Mouse (Mus musculus) forebrain, embryonic 13.5 days (tissue): ENCODE results near the gene Nthl1. TPM values are rescaled to one million over a fixed set of nuclear protein-coding genes. Genes with fewer than 3 reads are reported as not detected.
A peak's percentile ranks its signal among the peaks of the same experiment; 100 is the strongest.
"Not testable (repeated sequence)": the region's sequence is repeated elsewhere in the genome, so short reads cannot be mapped to it uniquely, and the experiment has no call there.

Experiments used
- ATAC-seq: fragments of 200-750 bp; cut with Nextera tagmentation; 2 replicates; pipeline ENCODE4 v1.8.0; 2017
- H3K27ac ChIP-seq: fragments of 300-500 bp; sonication (generic); 2 replicates; pipeline ENCODE4 v1.5.1; 2015; ENCODE audit warnings: inconsistent platforms, mild to moderate bottlenecking, moderate library complexity
- H3K27me3 ChIP-seq: fragments of 300-500 bp; sonication (generic); 2 replicates; pipeline ENCODE4 v1.6.1; 2015; ENCODE audit warnings: mild to moderate bottlenecking, inconsistent platforms
- H3K36me3 ChIP-seq: fragments of 300-500 bp; sonication (generic); 2 replicates; pipeline ENCODE4 v1.6.1; 2015; ENCODE audit warnings: mild to moderate bottlenecking, inconsistent platforms; ENCODE audit not compliant: poor library complexity, severe bottlenecking
- H3K4me1 ChIP-seq: fragments of 300-500 bp; sonication (generic); 2 replicates; pipeline ENCODE4 v1.6.1; 2015; ENCODE audit warnings: inconsistent platforms
- H3K4me2 ChIP-seq: fragments of 300-500 bp; sonication (generic); 2 replicates; pipeline ENCODE4 v1.6.1; 2015; ENCODE audit warnings: inconsistent platforms, mild to moderate bottlenecking, moderate library complexity
- H3K4me3 ChIP-seq: fragments of 300-500 bp; sonication (generic); 2 replicates; pipeline ENCODE4 v1.5.1; 2015; ENCODE audit warnings: mild to moderate bottlenecking, inconsistent platforms
- H3K9ac ChIP-seq: fragments of 300-500 bp; sonication (generic); 2 replicates; pipeline ENCODE4 v1.6.1; 2015; ENCODE audit warnings: mild to moderate bottlenecking, inconsistent platforms
- H3K9me3 ChIP-seq: fragments of 300-500 bp; sonication (generic); replicated peaks from 2 replicates; pipeline ENCODE4 v1.6.1; 2016; ENCODE audit warnings: inconsistent platforms
- WGBS: fragments of 180-500 bp; shearing (Covaris S2); methylation state at CpG from one replicate; pipeline ENCODE4 v1.1.7; 2015; 5-methylcytosine and 5-hydroxymethylcytosine counted together
- polyA plus RNA-seq: library from polyadenylated mRNA; unstranded; fragments of >200 nt; fragmentation: Nextera tagmentation; extraction: Ambion mirVana; gene quantifications from 2 replicates; pipeline ENCODE4 v1.2.1, GENCODE M21; 2015

The Nthl1 gene
- polyA plus RNA-seq, 1 experiment from 2014 or later = 13.8 TPM

DNA sequence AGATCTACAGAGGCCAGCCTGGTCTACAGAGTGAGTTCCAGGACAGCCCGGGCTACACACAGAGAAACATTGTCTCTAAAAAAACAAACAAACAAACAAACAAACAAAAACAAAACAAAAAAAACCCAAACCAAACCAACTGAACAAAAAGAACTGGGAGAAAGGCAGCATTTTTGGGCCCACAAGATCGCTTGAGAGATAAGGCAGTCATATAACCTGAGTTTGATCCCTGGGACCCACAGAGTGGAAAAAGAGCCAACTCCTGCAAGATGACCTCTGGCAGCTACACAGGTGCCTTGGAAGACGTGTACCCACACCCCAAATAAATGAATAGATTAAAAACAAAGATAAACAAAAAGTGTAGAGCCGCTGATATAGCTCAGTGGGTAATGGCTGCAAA, 22.5 kb downstream of the Nthl1 start:
- Histone ChIP-seq H3K27me3 (peaks cover 66% of the 10 kb centered on the region), H3K9me3 (no peaks in the 10 kb centered on the region), H3K36me3 (no peaks in the 10 kb centered on the region), H3K9ac (no peak overlapping the region), H3K4me3 (no peak overlapping the region), H3K27ac (no peak overlapping the region), H3K4me1 (peaks cover 20% of the 10 kb centered on the region), H3K4me2 (no peak overlapping the region)
- no peak for ATAC-seq
- WGBS = 78% methylated on average over 4 of the region's 4 CpGs

DNA sequence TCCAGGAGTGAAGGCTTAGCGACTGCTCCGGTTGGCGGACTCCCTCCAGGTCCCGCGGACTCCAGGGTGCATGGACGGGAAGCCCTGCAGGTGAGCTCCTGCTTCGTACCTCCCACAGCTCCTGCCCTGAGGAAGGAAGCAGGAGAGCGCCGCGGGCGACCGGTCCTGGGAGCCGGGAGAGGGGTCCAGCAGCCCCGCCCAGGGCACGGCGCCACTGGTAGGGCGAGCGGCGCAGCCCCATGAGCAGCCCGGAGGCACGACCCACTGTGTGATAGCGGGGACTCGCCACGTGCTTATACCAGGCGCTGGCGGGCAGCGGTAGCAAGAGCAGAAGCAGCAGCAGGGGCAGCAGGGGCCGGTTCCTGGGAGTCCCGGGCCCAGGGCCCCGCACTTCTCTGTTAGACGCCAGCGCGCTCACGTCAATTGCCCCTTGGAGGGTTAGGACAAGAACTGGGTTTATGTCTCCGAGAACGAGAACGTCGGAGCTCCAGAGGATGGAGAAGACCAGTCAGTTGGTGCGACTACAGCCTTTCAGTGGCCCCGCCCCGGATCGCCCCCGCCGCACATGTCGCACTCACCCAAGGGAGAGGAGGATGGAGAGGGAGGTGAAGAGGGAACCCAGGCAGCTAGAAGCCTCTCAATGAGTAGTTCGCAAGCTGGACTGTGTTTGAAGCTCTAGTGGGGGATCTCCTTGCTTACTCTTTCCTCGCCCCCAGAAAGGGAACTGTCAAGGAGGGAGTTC, 25.7 kb downstream of the Nthl1 start, which contains the start of gene Npw:
TSS of gene Npw (minus strand) at position 441 of the 742 bp plus-strand sequence.
- Histone ChIP-seq H3K4me3 (peak within 1 kb of the TSS; percentile 39), H3K9ac (peak within 1 kb of the TSS; percentile 60), H3K9me3 (no peaks in the 10 kb centered on the region), H3K27me3 (peaks cover 51% of the 10 kb centered on the region), H3K4me2 (peak within 1 kb of the TSS; percentile 64), H3K27ac (no peak within 1 kb of the TSS), H3K36me3 (no peaks in the 10 kb centered on the region), H3K4me1 (peaks cover 14% of the 10 kb centered on the region)
- ATAC-seq = 0 out of 2 replicates have a peak, but pooled peaks have one; percentile 21
- 2% methylated on average over 47 of the region's 47 CpGs for WGBS

DNA sequence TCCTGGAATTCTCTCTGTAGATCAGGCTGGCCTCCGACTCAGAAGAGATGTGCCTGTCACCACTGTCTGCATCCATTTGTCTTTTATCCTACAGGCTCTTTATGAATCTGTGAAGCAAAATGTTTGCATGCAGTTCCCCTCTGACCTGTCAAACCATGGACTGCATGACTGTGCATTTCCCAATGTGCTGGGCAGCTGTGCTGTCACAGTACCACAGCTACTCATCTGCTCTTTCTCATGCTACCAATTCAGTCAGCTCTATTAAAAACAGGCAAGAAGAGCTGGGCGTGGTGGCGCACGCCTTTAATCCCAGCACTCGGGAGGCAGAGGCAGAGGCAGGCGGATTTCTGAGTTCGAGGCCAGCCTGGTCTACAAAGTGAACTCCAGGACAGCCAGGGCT, 34.5 kb downstream of the Nthl1 start:
- not testable (repeated sequence) for H3K27me3 ChIP-seq, ATAC-seq, H3K9me3 ChIP-seq, H3K27ac ChIP-seq, H3K4me2 ChIP-seq, H3K36me3 ChIP-seq, H3K4me3 ChIP-seq
- Histone ChIP-seq H3K4me1 (peaks cover 29% of the 10 kb centered on the region), H3K9ac (0 out of 2 replicates have a peak overlapping the region, but pooled peaks have one; percentile 2)
- WGBS = 81% methylated on average over 7 of the region's 7 CpGs

DNA sequence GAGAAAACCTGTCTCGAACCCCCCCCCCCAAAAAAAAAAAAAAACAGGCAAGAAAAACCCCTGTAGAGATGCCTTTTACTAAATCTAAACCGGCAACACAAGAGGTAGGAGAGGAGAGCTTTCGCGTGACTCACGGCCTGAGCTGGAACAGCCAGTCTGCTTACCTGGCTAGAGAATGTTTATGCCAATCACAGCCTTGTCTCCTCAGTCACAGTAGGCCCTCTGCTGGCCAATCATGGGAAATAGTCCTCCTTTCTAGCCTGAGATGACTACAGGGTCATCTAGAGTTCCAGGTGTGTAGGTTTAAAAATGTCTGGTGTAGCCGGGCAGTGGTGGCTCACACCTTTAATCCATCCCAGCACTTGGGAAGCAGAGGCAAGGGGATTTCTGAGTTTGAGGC, 34.9 kb downstream of the Nthl1 start:
- no peak overlapping the region for H3K27ac ChIP-seq
- H3K27me3 ChIP-seq = no peaks in the 10 kb centered on the region
- ATAC-seq = no peak
- no peaks in the 10 kb centered on the region for H3K9me3 ChIP-seq
- H3K4me1 ChIP-seq = peaks cover 33% of the 10 kb centered on the region
- 38% methylated on average over 6 of the region's 6 CpGs for WGBS
- no peaks in the 10 kb centered on the region for H3K36me3 ChIP-seq
- no peak overlapping the region for H3K9ac ChIP-seq
- H3K4me3 ChIP-seq = no peak overlapping the region
- no peak overlapping the region for H3K4me2 ChIP-seq

DNA sequence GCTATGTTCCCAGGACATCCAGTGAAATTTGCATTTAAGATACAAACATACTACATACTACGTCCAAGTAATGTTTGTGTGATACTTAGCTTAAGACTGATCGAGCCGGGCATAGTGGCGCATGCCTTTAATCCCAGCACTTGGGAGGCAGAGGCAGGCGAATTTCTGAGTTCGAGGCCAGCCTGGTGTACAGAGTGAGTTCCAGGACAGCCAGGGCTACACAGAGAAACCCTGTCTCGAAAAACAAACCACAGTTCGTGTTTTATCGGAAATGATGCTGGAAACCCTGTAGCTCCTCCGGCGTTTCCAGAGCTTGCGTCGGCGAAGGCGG, 36.7 kb downstream of the Nthl1 start:
- WGBS = 11% methylated on average over 15 of the region's 15 CpGs
- Histone ChIP-seq H3K4me2 (peak overlapping the region; percentile 92), H3K4me3 (peak overlapping the region; percentile 96), H3K9ac (peak overlapping the region; percentile 99), H3K27ac (peak overlapping the region; percentile 86), H3K4me1 (peaks cover 37% of the 10 kb centered on the region)
- not testable (repeated sequence) for H3K36me3 ChIP-seq, H3K27me3 ChIP-seq, ATAC-seq, H3K9me3 ChIP-seq

DNA sequence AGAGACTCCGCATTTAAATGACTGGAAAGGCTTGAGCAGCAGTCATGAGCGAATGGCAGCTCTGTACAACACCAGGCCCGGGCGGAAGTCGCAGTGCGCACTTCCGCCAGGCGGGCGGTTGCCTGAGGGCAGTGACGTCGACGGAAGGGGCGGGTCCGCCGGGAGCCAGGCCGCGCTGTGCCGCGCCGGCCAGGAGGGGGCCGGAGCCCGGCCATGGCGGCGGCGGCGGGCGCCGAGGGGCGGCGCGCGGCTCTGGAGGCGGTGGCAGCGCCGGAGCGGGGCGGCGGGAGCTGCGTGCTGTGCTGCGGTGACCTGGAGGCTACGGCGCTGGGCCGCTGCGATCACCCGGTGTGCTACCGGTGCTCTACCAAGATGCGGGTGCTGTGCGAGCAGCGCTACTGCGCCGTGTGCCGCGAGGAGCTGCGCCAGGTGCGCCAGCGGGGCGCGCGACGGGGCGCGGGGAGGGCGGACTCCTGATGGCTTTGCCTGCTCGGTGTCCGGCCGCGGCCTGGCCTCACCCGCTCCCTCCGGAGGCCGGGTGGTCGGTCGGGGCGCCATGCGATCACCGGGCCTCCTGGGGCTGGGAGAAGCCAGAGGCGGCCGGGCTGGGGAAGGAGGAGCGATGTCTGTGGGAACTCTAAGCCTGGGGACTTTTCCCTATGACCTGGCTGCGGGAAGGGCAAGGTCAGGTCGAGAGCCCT, 37.2 kb downstream of the Nthl1 start, which contains the start of gene Zfp598:
TSS of gene Zfp598 (plus strand) at position 143 of the 701 bp plus-strand sequence.
- Histone ChIP-seq H3K9ac (peak within 1 kb of the TSS; percentile 99), H3K4me3 (peak within 1 kb of the TSS; percentile 96), H3K4me1 (peaks cover 41% of the 10 kb centered on the region), H3K36me3 (0 out of 2 replicates have a peak, but pooled peaks cover 4% of the 10 kb centered on the region), H3K4me2 (peak within 1 kb of the TSS; percentile 92), H3K27me3 (no peaks in the 10 kb centered on the region), H3K27ac (peak within 1 kb of the TSS; percentile 86), H3K9me3 (no peaks in the 10 kb centered on the region)
- ATAC-seq = peak; percentile 99
- WGBS = under 1% methylated on average over 63 of the region's 80 CpGs

DNA sequence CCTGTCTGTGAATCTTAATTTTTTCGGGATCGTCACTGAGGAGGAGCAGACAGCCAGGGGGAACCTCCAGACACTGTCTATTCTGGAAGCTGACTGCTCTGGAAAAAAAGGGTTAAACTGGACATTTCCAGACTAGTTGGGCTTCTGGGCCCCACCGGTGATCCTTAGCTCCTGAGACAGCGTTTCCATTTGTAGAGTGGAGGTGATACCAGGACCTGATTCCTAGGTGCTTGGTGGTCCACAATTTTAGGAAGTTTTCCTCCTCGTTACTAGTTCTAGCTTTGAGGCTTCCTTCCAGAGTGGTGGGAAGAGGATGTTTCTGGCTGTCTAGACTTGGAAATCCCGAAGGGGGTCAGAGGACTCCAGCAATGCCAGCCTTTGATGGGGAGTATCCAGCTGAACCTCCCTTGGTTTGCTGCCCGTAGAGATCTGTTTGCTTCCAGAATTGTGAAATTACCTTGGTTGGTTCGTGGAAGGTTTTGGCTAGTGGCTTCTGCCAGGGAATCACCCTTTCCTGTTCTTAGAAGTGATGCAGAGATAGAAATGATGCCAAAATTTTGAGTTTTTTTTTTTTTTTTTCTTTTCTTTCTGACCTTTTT, 37.9 kb downstream of the Nthl1 start:
- no peak for ATAC-seq

DNA sequence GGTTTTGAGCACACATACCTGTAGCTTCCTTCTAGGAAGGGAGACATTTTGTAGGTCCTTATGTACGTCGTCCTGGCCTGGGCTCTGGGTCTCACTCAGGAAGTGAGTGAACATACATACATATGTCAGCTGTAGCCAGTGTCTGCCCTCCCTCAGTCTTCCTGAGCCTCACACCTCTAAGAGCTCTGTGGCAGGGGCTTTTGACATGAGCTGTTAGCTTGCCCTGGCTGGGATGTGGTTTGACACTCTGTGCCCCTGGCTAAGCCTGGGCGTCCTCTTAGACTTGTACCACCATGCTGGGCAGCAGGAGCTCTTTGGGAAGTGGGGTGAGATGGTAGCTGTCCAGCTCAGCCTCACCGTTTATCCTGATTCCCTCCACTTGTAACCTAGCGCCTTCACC, 38.9 kb downstream of the Nthl1 start:
- H3K36me3 ChIP-seq = peaks cover 4% of the 10 kb centered on the region; the same call in 1 of the 2 replicates
- H3K27ac ChIP-seq = no peak overlapping the region
- H3K9me3 ChIP-seq = no peaks in the 10 kb centered on the region
- H3K4me1 ChIP-seq = peaks cover 41% of the 10 kb centered on the region
- ATAC-seq = no peak
- WGBS = 87% methylated on average over 5 of the region's 5 CpGs
- peak overlapping the region; percentile 92 for H3K4me2 ChIP-seq
- peak overlapping the region; percentile 96 for H3K4me3 ChIP-seq
- no peaks in the 10 kb centered on the region for H3K27me3 ChIP-seq
- H3K9ac ChIP-seq = peak overlapping the region; percentile 99

More for the DNA sequence above, 37.9 kb downstream of the Nthl1 start:
- peak overlapping the region; percentile 86; the same call in 1 of the 2 replicates for H3K27ac ChIP-seq
- no peaks in the 10 kb centered on the region for H3K27me3 ChIP-seq
- 12% methylated on average over 8 of the region's 8 CpGs for WGBS
- peak overlapping the region; percentile 99 for H3K9ac ChIP-seq
- H3K4me2 ChIP-seq = peak overlapping the region; percentile 92
- 0 out of 2 replicates have a peak, but pooled peaks cover 4% of the 10 kb centered on the region for H3K36me3 ChIP-seq
- no peaks in the 10 kb centered on the region for H3K9me3 ChIP-seq
- peak overlapping the region; percentile 96 for H3K4me3 ChIP-seq
- H3K4me1 ChIP-seq = peaks cover 41% of the 10 kb centered on the region

DNA sequence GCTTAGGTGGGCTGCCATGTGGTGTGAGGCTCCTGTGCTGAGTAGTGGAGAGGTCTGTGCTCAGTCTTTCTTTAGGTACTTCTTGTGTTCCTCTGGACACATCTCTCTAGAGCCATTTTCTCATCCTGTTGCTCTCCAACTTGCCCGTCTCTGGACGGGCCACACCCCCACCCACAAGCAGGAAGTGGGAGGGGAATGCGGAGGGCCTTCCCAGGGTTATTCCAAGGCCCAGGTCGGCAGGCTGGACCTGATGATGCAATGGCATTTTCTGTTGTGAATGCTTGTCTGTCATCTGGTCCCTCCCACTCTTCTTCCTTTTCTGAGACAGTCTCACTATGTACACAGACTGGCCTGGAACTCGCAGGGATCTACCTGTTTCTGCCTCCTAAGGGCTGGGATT, 39.7 kb downstream of the Nthl1 start:
- Histone ChIP-seq H3K27ac (no peak overlapping the region), H3K27me3 (no peaks in the 10 kb centered on the region), H3K4me3 (no peak overlapping the region), H3K9ac (peak overlapping the region; percentile 99), H3K36me3 (peaks cover 12% of the 10 kb centered on the region), H3K9me3 (no peaks in the 10 kb centered on the region), H3K4me1 (peaks cover 41% of the 10 kb centered on the region), H3K4me2 (peak overlapping the region; percentile 27)
- ATAC-seq = no peak
- 40% methylated on average over 5 of the region's 5 CpGs for whole genome bisulfite sequencing

DNA sequence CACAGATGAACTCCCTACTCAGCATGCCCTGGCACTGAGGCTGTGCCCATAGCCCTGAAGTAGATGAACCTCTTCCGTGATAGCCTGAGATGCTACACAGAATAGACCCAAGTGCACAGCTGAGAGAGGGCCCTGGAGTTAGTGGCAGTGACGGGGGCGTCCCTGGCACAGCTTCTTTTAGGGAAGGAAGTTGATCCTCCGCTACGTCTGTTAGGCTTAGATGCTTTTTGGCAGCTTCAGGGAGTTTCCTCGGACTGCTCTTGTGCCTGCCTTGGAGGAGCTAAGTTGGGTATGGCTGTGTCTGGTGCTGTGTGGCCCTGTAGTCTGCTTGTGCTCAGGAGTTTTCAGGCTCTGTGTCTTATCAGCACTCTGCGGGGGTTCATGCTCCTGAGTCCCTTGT, 41.8 kb downstream of the Nthl1 start:
- Histone ChIP-seq H3K27me3 (no peaks in the 10 kb centered on the region), H3K4me3 (no peak overlapping the region), H3K9ac (no peak overlapping the region), H3K27ac (no peak overlapping the region), H3K4me1 (peaks cover 32% of the 10 kb centered on the region), H3K4me2 (no peak overlapping the region), H3K36me3 (peaks cover 34% of the 10 kb centered on the region), H3K9me3 (no peaks in the 10 kb centered on the region)
- WGBS = 82% methylated on average over 7 of the region's 7 CpGs
- ATAC-seq = no peak

DNA sequence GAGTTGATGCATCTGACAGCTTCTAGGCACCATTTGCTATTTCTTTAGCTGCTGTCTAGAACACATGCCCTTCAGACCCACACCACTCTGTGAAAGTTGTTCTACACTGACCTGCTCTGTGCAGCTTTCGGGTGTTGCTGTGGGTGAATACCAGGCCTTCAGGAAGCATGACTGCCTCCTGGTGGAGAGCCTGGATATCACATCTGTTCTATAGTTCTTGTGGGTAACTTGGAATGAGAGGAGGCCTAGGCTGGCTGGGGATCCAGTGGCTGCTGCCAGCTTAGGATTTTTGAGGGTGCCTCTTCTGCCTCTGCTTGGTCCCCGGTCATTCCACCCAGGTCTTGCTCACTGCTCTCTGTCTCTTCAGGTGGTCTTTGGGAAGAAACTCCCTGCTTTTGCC, 43.7 kb downstream of the Nthl1 start:
- H3K27me3 ChIP-seq = no peaks in the 10 kb centered on the region
- no peak overlapping the region for H3K4me3 ChIP-seq
- peaks cover 20% of the 10 kb centered on the region for H3K4me1 ChIP-seq
- H3K4me2 ChIP-seq = no peak overlapping the region
- 0 out of 2 replicates have a peak, but pooled peaks have one; percentile 12 for ATAC-seq
- no peak overlapping the region for H3K9ac ChIP-seq
- WGBS = 48% methylated on average over 2 of the region's 2 CpGs
- H3K27ac ChIP-seq = no peak overlapping the region
- peaks cover 53% of the 10 kb centered on the region for H3K36me3 ChIP-seq
- no peaks in the 10 kb centered on the region for H3K9me3 ChIP-seq

DNA sequence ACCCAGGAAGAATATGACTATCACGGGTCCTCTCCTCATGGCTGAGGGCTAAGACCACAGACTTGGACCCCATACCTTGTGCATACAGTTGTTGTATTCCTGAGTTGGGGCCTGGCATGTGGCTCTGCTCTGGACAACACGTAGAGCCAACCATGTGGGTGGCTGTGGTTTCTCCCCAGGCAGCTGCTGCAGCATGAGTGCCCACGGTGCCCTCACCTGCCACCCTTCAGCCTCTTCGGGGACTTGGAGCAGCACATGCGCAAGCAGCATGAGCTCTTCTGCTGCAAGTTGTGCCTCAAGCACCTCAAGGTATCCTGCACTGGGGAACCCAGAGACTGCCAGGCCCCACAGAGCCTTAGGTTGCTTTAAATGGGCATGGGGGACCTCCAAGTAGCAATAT, 44.4 kb downstream of the Nthl1 start:
- Histone ChIP-seq H3K9ac (no peak overlapping the region), H3K27ac (no peak overlapping the region), H3K27me3 (no peaks in the 10 kb centered on the region), H3K4me1 (peaks cover 13% of the 10 kb centered on the region), H3K9me3 (no peaks in the 10 kb centered on the region), H3K36me3 (peaks cover 58% of the 10 kb centered on the region), H3K4me3 (no peak overlapping the region), H3K4me2 (no peak overlapping the region)
- WGBS = 96% methylated on average over 5 of the region's 5 CpGs
- no peak for ATAC-seq
